ENCODE assay signal across 26 mouse cellular contexts in the genomic region with DNA sequence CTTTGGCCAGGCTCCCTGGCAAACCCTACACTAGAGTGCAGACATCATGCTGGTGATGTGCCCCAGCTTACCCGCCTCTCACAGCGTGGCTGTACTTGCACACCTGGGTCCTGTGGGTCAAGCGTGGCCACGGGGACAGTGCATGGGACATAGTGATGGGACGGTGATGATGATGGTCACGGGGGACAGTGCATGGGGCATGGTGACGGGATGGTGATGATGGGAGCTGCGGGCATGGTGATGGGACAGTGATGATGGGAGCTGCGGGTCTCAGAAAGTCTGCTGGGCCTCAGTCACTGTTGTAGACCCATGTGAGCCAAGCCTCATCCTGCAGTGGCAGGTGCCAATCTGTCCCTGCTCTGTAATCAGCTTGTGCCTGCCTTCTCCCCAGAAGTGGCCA. TPM values are rescaled to one million over a fixed set of nuclear protein-coding genes. Genes with fewer than 3 reads are reported as not detected.
DNase-seq lines count a peak whose midpoint lies in the region; ATAC-seq and TF ChIP-seq lines count a peak whose summit lies in the region.
"Had no signal": no experiment of that assay in that cellular context is flagged by ENCODE, and none has a peak within 500 bp of the region (broad histone marks: within the 10 kb centered on the region; RNA-seq: fewer than 3 reads in every experiment).

No protein-coding gene starts in this region.

- H3K27me3 ChIP-seq in forebrain, embryonic 11.5 days (ENCODE audit: control insufficient read depth, insufficient read depth, low read length): no peaks in the 10 kb centered on the region
- no peaks in the 10 kb centered on the region for H3K27me3 ChIP-seq in forebrain, embryonic 12.5 days
- no peaks in the 10 kb centered on the region for H3K27me3 ChIP-seq in heart, embryonic 10.5 days (ENCODE audit: insufficient read depth, poor library complexity, severe bottlenecking)
- H3K27me3 ChIP-seq in heart, embryonic 11.5 days (ENCODE audit: control insufficient read depth, insufficient read depth, low read length): no peaks in the 10 kb centered on the region
- no peaks in the 10 kb centered on the region for H3K27me3 ChIP-seq in hindbrain, postnatal 0 days (ENCODE audit: insufficient read depth, low read length)
- no peaks in the 10 kb centered on the region for H3K27me3 ChIP-seq in hindbrain, embryonic 13.5 days
- no peaks in the 10 kb centered on the region for H3K27me3 ChIP-seq in neural tube, embryonic 14.5 days (ENCODE audit: control insufficient read depth, insufficient read depth, low read length)
- H3K27me3 ChIP-seq in neural tube, embryonic 15.5 days (replicated peaks): no peaks in the 10 kb centered on the region
- H3K27me3 ChIP-seq: CH12.LX; embryonic facial prominence, embryonic 12.5 days; forebrain, embryonic 13.5 days; forebrain, embryonic 15.5 days; Patski had no signal

- H3K9ac ChIP-seq in forebrain, embryonic 11.5 days (ENCODE audit: low read length): no peak overlapping the region
- H3K9ac ChIP-seq in forebrain, embryonic 12.5 days: no peak overlapping the region
- H3K9ac ChIP-seq in heart, embryonic 11.5 days (ENCODE audit: low read depth, low read length): no peak overlapping the region
- H3K9ac ChIP-seq in hindbrain, postnatal 0 days (replicated peaks; ENCODE audit: low read length): no peak overlapping the region
- no peak overlapping the region for H3K9ac ChIP-seq in hindbrain, embryonic 13.5 days
- no peak overlapping the region for H3K9ac ChIP-seq in neural tube, embryonic 14.5 days (replicated peaks; ENCODE audit: low read depth, low read length)
- no peak overlapping the region for H3K9ac ChIP-seq in neural tube, embryonic 15.5 days (replicated peaks)
- H3K9ac ChIP-seq: embryonic facial prominence, embryonic 12.5 days; forebrain, embryonic 13.5 days; forebrain, embryonic 15.5 days had no signal

- TF ChIP-seq CTCF in hindbrain, postnatal 0 days (IDR thresholded peaks at IDR 0.05; ENCODE audit: low read depth): no peak

- no peak overlapping the region for H3K4me2 ChIP-seq in forebrain, embryonic 11.5 days (ENCODE audit: low read depth, low read length, severe bottlenecking)
- no peak overlapping the region for H3K4me2 ChIP-seq in forebrain, embryonic 12.5 days
- no peak overlapping the region for H3K4me2 ChIP-seq in heart, embryonic 11.5 days
- no peak overlapping the region for H3K4me2 ChIP-seq in hindbrain, postnatal 0 days (ENCODE audit: low read depth, low read length)
- no peak overlapping the region for H3K4me2 ChIP-seq in hindbrain, embryonic 13.5 days
- no peak overlapping the region for H3K4me2 ChIP-seq in neural tube, embryonic 14.5 days (ENCODE audit: low read depth, low read length)
- no peak overlapping the region for H3K4me2 ChIP-seq in neural tube, embryonic 15.5 days
- H3K4me2 ChIP-seq: embryonic facial prominence, embryonic 12.5 days; forebrain, embryonic 13.5 days; forebrain, embryonic 15.5 days had no signal

- DNase-seq in forebrain, embryonic 11.5 days (ENCODE audit: low spot score): peak; percentile 47
- DNase-seq in heart, embryonic 10.5 days (ENCODE audit: low spot score): peak; percentile 73
- no peak for DNase-seq in hindbrain, postnatal 0 days (ENCODE audit: low spot score)
- DNase-seq: adrenal gland, adult 8-10 months; adrenal gland, postnatal 14 days; adrenal gland, postnatal 36 days; B cell, adult 2 months; cerebellum, adult 11-12 months; cerebellum, adult 2 months; cerebellum, adult 9-10 months; cerebellum, postnatal 10 days; cerebellum, postnatal 25 days had no signal

- 94% methylated on average over 9 of the region's 9 CpGs for WGBS in forebrain, embryonic 11.5 days
- WGBS in forebrain, embryonic 12.5 days: 96% methylated on average over 9 of the region's 9 CpGs
- WGBS in heart, embryonic 10.5 days: 92% methylated on average over 9 of the region's 9 CpGs
- WGBS in heart, embryonic 11.5 days (ENCODE audit: insufficient replicate concordance): 92% methylated on average over 9 of the region's 9 CpGs
- WGBS in hindbrain, postnatal 0 days: 91% methylated on average over 9 of the region's 9 CpGs
- WGBS in hindbrain, embryonic 13.5 days: 96% methylated on average over 9 of the region's 9 CpGs
- WGBS in neural tube, embryonic 14.5 days: 96% methylated on average over 9 of the region's 9 CpGs
- WGBS in neural tube, embryonic 15.5 days: 95% methylated on average over 9 of the region's 9 CpGs

- no peaks in the 10 kb centered on the region for H3K4me1 ChIP-seq in forebrain, embryonic 11.5 days (replicated peaks; ENCODE audit: control insufficient read depth, insufficient read depth, low read length)
- H3K4me1 ChIP-seq in forebrain, embryonic 12.5 days: no peaks in the 10 kb centered on the region
- H3K4me1 ChIP-seq in heart, embryonic 10.5 days: no peaks in the 10 kb centered on the region
- peaks cover 3% of the 10 kb centered on the region; the same call in 1 of the 2 replicates for H3K4me1 ChIP-seq in heart, embryonic 11.5 days (ENCODE audit: control insufficient read depth, insufficient read depth, low read length)
- no peaks in the 10 kb centered on the region for H3K4me1 ChIP-seq in hindbrain, postnatal 0 days (ENCODE audit: insufficient read depth, low read length)
- no peaks in the 10 kb centered on the region for H3K4me1 ChIP-seq in hindbrain, embryonic 13.5 days (replicated peaks)
- no peaks in the 10 kb centered on the region for H3K4me1 ChIP-seq in neural tube, embryonic 14.5 days (ENCODE audit: control insufficient read depth, insufficient read depth, low read length)
- H3K4me1 ChIP-seq in neural tube, embryonic 15.5 days: no peaks in the 10 kb centered on the region
- H3K4me1 ChIP-seq: embryonic facial prominence, embryonic 10.5 days; embryonic facial prominence, embryonic 12.5 days; forebrain, embryonic 13.5 days; forebrain, embryonic 15.5 days had no signal

- no peak overlapping the region for H3K27ac ChIP-seq in forebrain, embryonic 11.5 days (ENCODE audit: low read depth, low read length)
- no peak overlapping the region for H3K27ac ChIP-seq in forebrain, embryonic 12.5 days
- H3K27ac ChIP-seq in heart, embryonic 10.5 days: no peak overlapping the region
- no peak overlapping the region for H3K27ac ChIP-seq in heart, embryonic 11.5 days (ENCODE audit: low read depth, low read length)
- no peak overlapping the region for H3K27ac ChIP-seq in hindbrain, postnatal 0 days
- H3K27ac ChIP-seq in hindbrain, embryonic 13.5 days: no peak overlapping the region
- no peak overlapping the region for H3K27ac ChIP-seq in neural tube, embryonic 14.5 days (ENCODE audit: low read depth, low read length)
- no peak overlapping the region for H3K27ac ChIP-seq in neural tube, embryonic 15.5 days (replicated peaks)
- H3K27ac ChIP-seq: embryonic facial prominence, embryonic 10.5 days; embryonic facial prominence, embryonic 12.5 days; forebrain, embryonic 13.5 days; forebrain, embryonic 15.5 days had no signal

- H3K9me3 ChIP-seq in forebrain, embryonic 11.5 days (ENCODE audit: control insufficient read depth, low read length): no peaks in the 10 kb centered on the region
- no peaks in the 10 kb centered on the region for H3K9me3 ChIP-seq in forebrain, embryonic 12.5 days
- no peaks in the 10 kb centered on the region for H3K9me3 ChIP-seq in heart, embryonic 10.5 days
- no peaks in the 10 kb centered on the region for H3K9me3 ChIP-seq in heart, embryonic 11.5 days (replicated peaks; ENCODE audit: control insufficient read depth, low read length)
- no peaks in the 10 kb centered on the region for H3K9me3 ChIP-seq in hindbrain, postnatal 0 days (ENCODE audit: low read length)
- H3K9me3 ChIP-seq in hindbrain, embryonic 13.5 days: no peaks in the 10 kb centered on the region
- H3K9me3 ChIP-seq in neural tube, embryonic 14.5 days (ENCODE audit: control insufficient read depth, low read length): no peaks in the 10 kb centered on the region
- H3K9me3 ChIP-seq in neural tube, embryonic 15.5 days (replicated peaks): no peaks in the 10 kb centered on the region
- H3K9me3 ChIP-seq: embryonic facial prominence, embryonic 10.5 days; embryonic facial prominence, embryonic 12.5 days; forebrain, embryonic 13.5 days; forebrain, embryonic 15.5 days; G1E had no signal

- ATAC-seq in forebrain, embryonic 11.5 days (replicated peaks; ENCODE audit: low FRiP score): no peak
- ATAC-seq in forebrain, embryonic 12.5 days (ENCODE audit: low FRiP score): no peak
- ATAC-seq in heart, embryonic 11.5 days (replicated peaks; ENCODE audit: insufficient number of reproducible peaks, low FRiP score, low TSS enrichment): no peak
- 0 out of 2 replicates have a peak, but pooled peaks have one; percentile 5 for ATAC-seq in hindbrain, postnatal 0 days
- ATAC-seq in hindbrain, embryonic 13.5 days (ENCODE audit: low FRiP score): no peak
- ATAC-seq in neural tube, embryonic 14.5 days (ENCODE audit: low read depth): 0 out of 2 replicates have a peak, but pooled peaks have one; percentile 26
- ATAC-seq in neural tube, embryonic 15.5 days (ENCODE audit: low FRiP score): no peak
- ATAC-seq: activated CD4-positive, CD25-positive, alpha-beta regulatory T cell, adult 4 months; CD4-positive, CD25-positive, alpha-beta regulatory T cell, adult 4 months; forebrain, embryonic 13.5 days; forebrain, embryonic 15.5 days; Patski had no signal

- no peaks in the 10 kb centered on the region; the same call in 1 of the 2 replicates for H3K36me3 ChIP-seq in forebrain, embryonic 11.5 days (ENCODE audit: control insufficient read depth, insufficient read depth, low read length)
- H3K36me3 ChIP-seq in forebrain, embryonic 12.5 days (replicated peaks): peaks cover 72% of the 10 kb centered on the region
- peaks cover 82% of the 10 kb centered on the region for H3K36me3 ChIP-seq in heart, embryonic 10.5 days
- peaks cover 25% of the 10 kb centered on the region for H3K36me3 ChIP-seq in heart, embryonic 11.5 days (ENCODE audit: control insufficient read depth, insufficient read depth, low read length)
- H3K36me3 ChIP-seq in hindbrain, postnatal 0 days (ENCODE audit: insufficient read depth, low read length): peaks cover 55% of the 10 kb centered on the region
- peaks cover 91% of the 10 kb centered on the region for H3K36me3 ChIP-seq in hindbrain, embryonic 13.5 days
- peaks cover 28% of the 10 kb centered on the region; the same call in 1 of the 2 replicates for H3K36me3 ChIP-seq in neural tube, embryonic 14.5 days (ENCODE audit: control insufficient read depth, insufficient read depth, low read length)
- peaks cover 75% of the 10 kb centered on the region for H3K36me3 ChIP-seq in neural tube, embryonic 15.5 days

- no peak overlapping the region for H3K4me3 ChIP-seq in forebrain, embryonic 11.5 days (ENCODE audit: low read depth, low read length)
- H3K4me3 ChIP-seq in forebrain, embryonic 12.5 days (replicated peaks): no peak overlapping the region
- no peak overlapping the region for H3K4me3 ChIP-seq in heart, embryonic 10.5 days
- H3K4me3 ChIP-seq in heart, embryonic 11.5 days (ENCODE audit: low read depth, low read length): no peak overlapping the region
- no peak overlapping the region for H3K4me3 ChIP-seq in hindbrain, postnatal 0 days (ENCODE audit: low read length)
- H3K4me3 ChIP-seq in hindbrain, embryonic 13.5 days: no peak overlapping the region
- H3K4me3 ChIP-seq in neural tube, embryonic 14.5 days (ENCODE audit: low read depth, low read length): no peak overlapping the region
- no peak overlapping the region for H3K4me3 ChIP-seq in neural tube, embryonic 15.5 days (replicated peaks)
- H3K4me3 ChIP-seq: embryonic facial prominence, embryonic 10.5 days; embryonic facial prominence, embryonic 12.5 days; forebrain, embryonic 13.5 days; forebrain, embryonic 15.5 days had no signal

RNA-seq across cellular contexts. Expression of gene Naxd, which starts 19.0 kb away (rescaled TPM):
- 99.2 and 110 TPM in 2 replicates for polyA plus RNA-seq in forebrain, embryonic 11.5 days (2014; fragmentation: Nextera tagmentation; extraction: Ambion mirVana)
- polyA plus RNA-seq in forebrain, embryonic 12.5 days (2016; fragmentation: Nextera tagmentation; extraction: Ambion mirVana): 119 and 127 TPM in 2 replicates
- 86.1 and 92.1 TPM in 2 replicates for polyA plus RNA-seq in heart, embryonic 10.5 days (2016; fragmentation: Nextera tagmentation; extraction: Ambion mirVana)
- 72.0 and 75.8 TPM in 2 replicates for polyA plus RNA-seq in heart, embryonic 11.5 days (2014; fragmentation: Nextera tagmentation; extraction: Ambion mirVana)
- total RNA-seq in hindbrain, postnatal 0 days (2014; rRNA removed): 86.9 and 115 TPM in 2 replicates
- polyA plus RNA-seq in hindbrain, postnatal 0 days (2015; fragmentation: Nextera tagmentation; extraction: Ambion mirVana): 125 and 129 TPM in 2 replicates
- polyA plus RNA-seq in hindbrain, embryonic 13.5 days (2015; fragmentation: Nextera tagmentation; extraction: Ambion mirVana): 153 and 161 TPM in 2 replicates
- 142 and 150 TPM in 2 replicates for polyA plus RNA-seq in neural tube, embryonic 14.5 days (2014; fragmentation: Nextera tagmentation; extraction: Ambion mirVana)
- polyA plus RNA-seq in neural tube, embryonic 15.5 days (2015; fragmentation: Nextera tagmentation; extraction: Ambion mirVana): 149 and 154 TPM in 2 replicates

RNA-seq across cellular contexts. Expression of gene Cars2, which starts 34.3 kb away (rescaled TPM):
- polyA plus RNA-seq in forebrain, embryonic 11.5 days (2014; fragmentation: Nextera tagmentation; extraction: Ambion mirVana): 19.9 and 21.6 TPM in 2 replicates
- 19.9 and 21.4 TPM in 2 replicates for polyA plus RNA-seq in forebrain, embryonic 12.5 days (2016; fragmentation: Nextera tagmentation; extraction: Ambion mirVana)
- 24.5 and 27.9 TPM in 2 replicates for polyA plus RNA-seq in heart, embryonic 10.5 days (2016; fragmentation: Nextera tagmentation; extraction: Ambion mirVana)
- 22.9 and 25.7 TPM in 2 replicates for polyA plus RNA-seq in heart, embryonic 11.5 days (2014; fragmentation: Nextera tagmentation; extraction: Ambion mirVana)
- 42.6 and 58.0 TPM in 2 replicates for total RNA-seq in hindbrain, postnatal 0 days (2014; rRNA removed)
- 19.3 and 20.7 TPM in 2 replicates for polyA plus RNA-seq in hindbrain, postnatal 0 days (2015; fragmentation: Nextera tagmentation; extraction: Ambion mirVana)
- polyA plus RNA-seq in hindbrain, embryonic 13.5 days (2015; fragmentation: Nextera tagmentation; extraction: Ambion mirVana): 22.6 and 23.8 TPM in 2 replicates
- 27.6 and 28.8 TPM in 2 replicates for polyA plus RNA-seq in neural tube, embryonic 14.5 days (2014; fragmentation: Nextera tagmentation; extraction: Ambion mirVana)
- 26.8 and 27.7 TPM in 2 replicates for polyA plus RNA-seq in neural tube, embryonic 15.5 days (2015; fragmentation: Nextera tagmentation; extraction: Ambion mirVana)

RNA-seq across cellular contexts. Expression of gene Rab20, which starts 37.8 kb away (rescaled TPM):
- 0.53 and 0.75 TPM in 2 replicates for polyA plus RNA-seq in forebrain, embryonic 11.5 days (2014; fragmentation: Nextera tagmentation; extraction: Ambion mirVana)
- polyA plus RNA-seq in forebrain, embryonic 12.5 days (2016; fragmentation: Nextera tagmentation; extraction: Ambion mirVana): 0.36 and 0.74 TPM in 2 replicates
- 11.2 and 21.9 TPM in 2 replicates for polyA plus RNA-seq in heart, embryonic 10.5 days (2016; fragmentation: Nextera tagmentation; extraction: Ambion mirVana)
- polyA plus RNA-seq in heart, embryonic 11.5 days (2014; fragmentation: Nextera tagmentation; extraction: Ambion mirVana): 20.9 and 25.4 TPM in 2 replicates
- 0.58 and 4.7 TPM in 2 replicates for total RNA-seq in hindbrain, postnatal 0 days (2014; rRNA removed)
- 2.2 and 3.1 TPM in 2 replicates for polyA plus RNA-seq in hindbrain, postnatal 0 days (2015; fragmentation: Nextera tagmentation; extraction: Ambion mirVana)
- polyA plus RNA-seq in hindbrain, embryonic 13.5 days (2015; fragmentation: Nextera tagmentation; extraction: Ambion mirVana): 1.1 and 1.8 TPM in 2 replicates
- polyA plus RNA-seq in neural tube, embryonic 14.5 days (2014; fragmentation: Nextera tagmentation; extraction: Ambion mirVana): 0.76 TPM in 1 of 2 replicates, not detected in the other
- polyA plus RNA-seq in neural tube, embryonic 15.5 days (2015; fragmentation: Nextera tagmentation; extraction: Ambion mirVana): 1.00 and 3.0 TPM in 2 replicates
- total RNA-seq: G1E had no signal
- polyA plus RNA-seq: G1E had no signal

RNA-seq across cellular contexts. Expression of gene Ing1, which starts 39.1 kb away (rescaled TPM):
- polyA plus RNA-seq in forebrain, embryonic 11.5 days (2014; fragmentation: Nextera tagmentation; extraction: Ambion mirVana): 42.9 and 46.8 TPM in 2 replicates
- 43.6 and 47.2 TPM in 2 replicates for polyA plus RNA-seq in forebrain, embryonic 12.5 days (2016; fragmentation: Nextera tagmentation; extraction: Ambion mirVana)
- 21.8 and 27.7 TPM in 2 replicates for polyA plus RNA-seq in heart, embryonic 10.5 days (2016; fragmentation: Nextera tagmentation; extraction: Ambion mirVana)
- 29.3 and 29.8 TPM in 2 replicates for polyA plus RNA-seq in heart, embryonic 11.5 days (2014; fragmentation: Nextera tagmentation; extraction: Ambion mirVana)
- total RNA-seq in hindbrain, postnatal 0 days (2014; rRNA removed): 12.5 and 19.0 TPM in 2 replicates
- polyA plus RNA-seq in hindbrain, postnatal 0 days (2015; fragmentation: Nextera tagmentation; extraction: Ambion mirVana): 36.7 and 38.3 TPM in 2 replicates
- 40.7 and 44.7 TPM in 2 replicates for polyA plus RNA-seq in hindbrain, embryonic 13.5 days (2015; fragmentation: Nextera tagmentation; extraction: Ambion mirVana)
- 38.1 and 40.1 TPM in 2 replicates for polyA plus RNA-seq in neural tube, embryonic 14.5 days (2014; fragmentation: Nextera tagmentation; extraction: Ambion mirVana)
- polyA plus RNA-seq in neural tube, embryonic 15.5 days (2015; fragmentation: Nextera tagmentation; extraction: Ambion mirVana): 43.0 and 44.7 TPM in 2 replicates

Comparison
In these comparisons a context has a peak if more than half of its experiments do, and no peak if none do; other contexts are left out.
1. ATAC-seq: peak in hindbrain, postnatal 0 days (single experiment) and neural tube, embryonic 14.5 days (single experiment); none in forebrain, embryonic 11.5 days (single experiment), forebrain, embryonic 12.5 days (single experiment), heart, embryonic 11.5 days (single experiment), hindbrain, embryonic 13.5 days (single experiment) and neural tube, embryonic 15.5 days (single experiment).